8 mouse cellular contexts compared by ENCODE assay signal in the genomic region with DNA sequence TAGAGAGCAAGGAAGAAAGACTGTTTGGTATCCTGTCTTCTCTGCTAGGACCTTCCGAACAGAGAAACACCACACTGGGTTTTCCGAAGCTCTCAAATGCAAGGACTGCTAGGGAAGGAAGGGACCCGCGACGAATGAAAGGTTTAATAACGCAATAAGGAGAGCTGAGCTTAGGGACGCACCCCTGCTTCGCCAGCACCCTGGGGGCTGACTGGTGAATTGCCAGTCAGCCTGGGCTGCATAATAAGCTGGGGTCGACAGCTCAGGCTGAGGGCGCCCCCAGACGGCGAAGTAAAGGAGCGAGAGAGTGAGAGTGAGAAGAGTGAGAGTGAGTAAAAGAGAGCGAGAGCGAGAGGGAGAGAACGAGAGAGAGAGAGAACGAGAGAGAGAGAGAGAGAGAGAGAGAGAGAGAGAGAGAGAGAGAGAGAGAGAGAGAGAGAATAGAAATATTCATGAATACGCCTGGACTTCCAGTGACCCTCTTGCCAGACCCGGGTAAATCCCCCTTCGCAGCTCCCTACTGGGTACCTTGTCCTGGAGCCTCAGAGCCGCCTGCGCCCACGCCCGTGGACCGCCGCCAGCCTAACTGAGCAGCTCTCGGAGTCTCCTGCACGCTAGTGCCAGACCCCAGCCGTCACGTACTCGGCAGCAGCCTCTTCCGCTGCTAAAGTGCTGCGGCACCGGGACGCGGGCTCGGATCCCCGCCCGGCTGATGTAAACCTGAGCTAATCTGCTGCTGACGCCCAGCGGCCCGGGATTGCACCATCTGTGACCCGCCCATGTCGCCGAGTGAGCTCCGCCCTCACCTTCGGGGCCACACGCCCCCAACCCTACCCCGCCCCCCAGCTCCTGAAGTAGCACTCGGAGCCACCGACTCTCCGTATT. TPM values are rescaled to one million over a fixed set of nuclear protein-coding genes. Genes with fewer than 3 reads are reported as not detected.
DNase-seq lines count a peak whose midpoint lies in the region; ATAC-seq and TF ChIP-seq lines count a peak whose summit lies in the region.

A gene (minus strand): TSS at position 704 of the 885 bp plus-strand sequence.

- TF ChIP-seq CTCF in liver, adult 2 months (IDR thresholded peaks at IDR 0.05; ENCODE audit: low read depth, low read length) = peak; percentile 83

- no peaks in the 10 kb centered on the region for H3K79me2 ChIP-seq in liver, adult 2 months (ENCODE audit: control insufficient read depth, insufficient read depth, low read length)

- H3K4me3 ChIP-seq in embryonic facial prominence, embryonic 11.5 days (ENCODE audit: low read depth, low read length) = peak within 1 kb of the TSS; percentile 43
- H3K4me3 ChIP-seq in liver, adult 2 months (ENCODE audit: insufficient read depth, low read depth, low read length) = peak within 1 kb of the TSS; percentile 67

- H3K4me1 ChIP-seq in embryonic facial prominence, embryonic 11.5 days (ENCODE audit: control insufficient read depth, insufficient read depth, low read length) = no peaks in the 10 kb centered on the region
- H3K4me1 ChIP-seq in liver, adult 2 months (ENCODE audit: control insufficient read depth, insufficient read depth, low read length) = peaks cover 10% of the 10 kb centered on the region; the same call in 1 of the 2 replicates

- under 1% methylated on average over 51 of the region's 52 CpGs for WGBS in embryonic facial prominence, embryonic 11.5 days
- WGBS in liver, adult 2 months = 1% methylated on average over 51 of the region's 52 CpGs

- TF ChIP-seq POLR2A in liver, adult 2 months (IDR thresholded peaks at IDR 0.05; ENCODE audit: extremely low read depth, insufficient read depth, low read length) = peak; percentile 27; the same call in 1 of the 2 replicates

- H3K36me3 ChIP-seq in embryonic facial prominence, embryonic 11.5 days (replicated peaks; ENCODE audit: control insufficient read depth, insufficient read depth, low read depth, low read length) = no peaks in the 10 kb centered on the region
- H3K36me3 ChIP-seq in liver, adult 2 months (ENCODE audit: control insufficient read depth, insufficient read depth, low read length) = no peaks in the 10 kb centered on the region

- H3K9ac ChIP-seq in embryonic facial prominence, embryonic 11.5 days (replicated peaks; ENCODE audit: low read length) = peak within 1 kb of the TSS; percentile 61
- peak within 1 kb of the TSS; percentile 91 for H3K9ac ChIP-seq in liver, adult 2 months (ENCODE audit: low read depth, low read length)

- no peaks in the 10 kb centered on the region for H3K27me3 ChIP-seq in embryonic facial prominence, embryonic 11.5 days (ENCODE audit: control insufficient read depth, insufficient read depth, low read length)
- no peaks in the 10 kb centered on the region for H3K27me3 ChIP-seq in liver, adult 2 months (ENCODE audit: control insufficient read depth, insufficient read depth, low read length)

- peak within 1 kb of the TSS; percentile 78 for H3K4me2 ChIP-seq in embryonic facial prominence, embryonic 11.5 days (ENCODE audit: low read depth, low read length)

- H3K9me3 ChIP-seq in embryonic facial prominence, embryonic 11.5 days (replicated peaks; ENCODE audit: control insufficient read depth, low read length) = no peaks in the 10 kb centered on the region

- H3K27ac ChIP-seq in embryonic facial prominence, embryonic 11.5 days (replicated peaks; ENCODE audit: low read depth, low read length) = no peak within 1 kb of the TSS
- H3K27ac ChIP-seq in liver, adult 2 months (replicated peaks; ENCODE audit: insufficient read depth, low read depth, low read length) = peak within 1 kb of the TSS; percentile 60

- peak; percentile 67 for ATAC-seq in embryonic facial prominence, embryonic 11.5 days (replicated peaks; ENCODE audit: insufficient number of reproducible peaks, low FRiP score, low TSS enrichment, low read depth)
- peak; percentile 77 for ATAC-seq in monocyte, adult 5-6 weeks (replicated peaks; ENCODE audit: insufficient number of reproducible peaks, low FRiP score, low TSS enrichment, poor library complexity, severe bottlenecking)

- DNase-seq in 3T3-L1 (ENCODE audit: low read depth, low spot score) = peak; percentile 92
- DNase-seq in adrenal gland, postnatal 10 days = peak; percentile 87
- peak; percentile 84 for DNase-seq in embryonic facial prominence, embryonic 11.5 days (ENCODE audit: low spot score)
- DNase-seq in heart, adult 18-20 months = peak; percentile 87 to 90
- peak; percentile 74 for DNase-seq in kidney, adult 18-20 months
- DNase-seq in liver, adult 2 months (ENCODE audit: extremely low read depth, low read depth, low spot score) = peak; percentile 70
- DNase-seq in spleen, postnatal 36 days (ENCODE audit: low spot score in 2 of 2) = peak; percentile 78 to 82

RNA-seq across cellular contexts. Expression of the gene that starts here (rescaled TPM):
- total RNA-seq in adrenal gland, postnatal 10 days (2021) = 1 to 10 TPM; 4.6 to 6.8 TPM
- polyA plus RNA-seq in embryonic facial prominence, embryonic 11.5 days (2014; fragmentation: Nextera tagmentation; extraction: Ambion mirVana) = 1.4 and 1.7 TPM in 2 replicates
- 1 to 10 TPM; 2.8 to 3.8 TPM for total RNA-seq in heart, adult 18-20 months (2021)
- total RNA-seq in liver, adult 2 months (2014; rRNA removed) = 14.7 and 16.2 TPM in 2 replicates
- 4.9 and 5.4 TPM in 2 replicates for polyA plus RNA-seq in liver, adult 2 months (2012; rRNA removed)
- total RNA-seq in monocyte, adult 5-6 weeks (2017) = not detected in 3 replicates

Comparison
In these comparisons a context has a peak if more than half of its experiments do, and no peak if none do; other contexts are left out.
1. Peak in ATAC-seq in monocyte, adult 5-6 weeks; RNA of the gene not detected or under 1 TPM.